Mouse (Mus musculus) thymus, adult 2 months (tissue): ENCODE data around the gene Tmem164.

ENCODE experiments used
- CTCF ChIP-seq: fragments of 200-500 bp; IDR thresholded peaks from 2 replicates; pipeline ENCODE4 v1.5.1; 2012; ENCODE audit warnings: mild to moderate bottlenecking, control low read depth, low read length, moderate library complexity, borderline replicate concordance; ENCODE audit not compliant: control insufficient read depth, poor library complexity, insufficient read depth; ENCODE audit errors: extremely low read depth
- POLR2A ChIP-seq: fragments of 200-500 bp; IDR thresholded peaks from 2 replicates; pipeline ENCODE4 v1.6.1; 2012; ENCODE audit warnings: mild to moderate bottlenecking, low read length, control low read depth, moderate library complexity; ENCODE audit not compliant: control insufficient read depth, poor library complexity, insufficient read depth; ENCODE audit errors: extremely low read depth

- TF ChIP-seq CTCF = no peak
- no peak for TF ChIP-seq POLR2A
These were observed 34.0 kb upstream of the Tmem164 start for GRCm38 (mm10) chrX:142647202-142647601.
